Mouse (Mus musculus) c-Kit-positive CD71-positive TER-119-negative erythroid progenitor cells, embryonic 14.5 days (primary cell): Measurements from ENCODE around the gene Kin.

Experiments
- DNase-seq: peaks from one replicate; pipeline ENCODE4 v3.0.0-alpha.2; 2013; ENCODE audit warnings: low read depth

Gene Kin

GRCm38 (mm10) chr2:10108535-10109189 lies 28.3 kb downstream of the Kin start:
- no peak for DNase-seq

GRCm38 (mm10) chr2:10118751-10119150 lies 38.4 kb downstream of the Kin start:
- DNase-seq: no peak

- no peak for DNase-seq
Observed at GRCm38 (mm10) chr2:10119276-10119675, 38.9 kb downstream of the Kin start.

GRCm38 (mm10) chr2:10121826-10122225 lies 41.4 kb downstream of the Kin start:
- DNase-seq: no peak

GRCm38 (mm10) chr2:10126122-10126521 lies 45.7 kb downstream of the Kin start:
- DNase-seq: no peak

GRCm38 (mm10) chr2:10127471-10127870 lies 47.1 kb downstream of the Kin start:
- no peak for DNase-seq

- DNase-seq: no peak
Observed at GRCm38 (mm10) chr2:10128571-10128970, 48.2 kb downstream of the Kin start.

- no peak for DNase-seq
Observed at GRCm38 (mm10) chr2:10130341-10130990, 50.1 kb downstream of the Kin start.

GRCm38 (mm10) chr2:10131296-10131695 lies 50.9 kb downstream of the Kin start, which contains the start of gene Itih2:
Gene Itih2 (minus strand): TSS chr2:10131396.
- no peak for DNase-seq

- no peak for DNase-seq
Observed at GRCm38 (mm10) chr2:10132128-10132527, 51.7 kb downstream of the Kin start.

GRCm38 (mm10) chr2:10133941-10134340 lies 53.5 kb downstream of the Kin start:
- no peak for DNase-seq

- no peak for DNase-seq
Observed at GRCm38 (mm10) chr2:10137320-10137719, 56.9 kb downstream of the Kin start.

- no peak for DNase-seq
Observed at GRCm38 (mm10) chr2:10140456-10140855, 60.1 kb downstream of the Kin start.
